ENCODE assay signal across 8 mouse cellular contexts in the genomic region with DNA sequence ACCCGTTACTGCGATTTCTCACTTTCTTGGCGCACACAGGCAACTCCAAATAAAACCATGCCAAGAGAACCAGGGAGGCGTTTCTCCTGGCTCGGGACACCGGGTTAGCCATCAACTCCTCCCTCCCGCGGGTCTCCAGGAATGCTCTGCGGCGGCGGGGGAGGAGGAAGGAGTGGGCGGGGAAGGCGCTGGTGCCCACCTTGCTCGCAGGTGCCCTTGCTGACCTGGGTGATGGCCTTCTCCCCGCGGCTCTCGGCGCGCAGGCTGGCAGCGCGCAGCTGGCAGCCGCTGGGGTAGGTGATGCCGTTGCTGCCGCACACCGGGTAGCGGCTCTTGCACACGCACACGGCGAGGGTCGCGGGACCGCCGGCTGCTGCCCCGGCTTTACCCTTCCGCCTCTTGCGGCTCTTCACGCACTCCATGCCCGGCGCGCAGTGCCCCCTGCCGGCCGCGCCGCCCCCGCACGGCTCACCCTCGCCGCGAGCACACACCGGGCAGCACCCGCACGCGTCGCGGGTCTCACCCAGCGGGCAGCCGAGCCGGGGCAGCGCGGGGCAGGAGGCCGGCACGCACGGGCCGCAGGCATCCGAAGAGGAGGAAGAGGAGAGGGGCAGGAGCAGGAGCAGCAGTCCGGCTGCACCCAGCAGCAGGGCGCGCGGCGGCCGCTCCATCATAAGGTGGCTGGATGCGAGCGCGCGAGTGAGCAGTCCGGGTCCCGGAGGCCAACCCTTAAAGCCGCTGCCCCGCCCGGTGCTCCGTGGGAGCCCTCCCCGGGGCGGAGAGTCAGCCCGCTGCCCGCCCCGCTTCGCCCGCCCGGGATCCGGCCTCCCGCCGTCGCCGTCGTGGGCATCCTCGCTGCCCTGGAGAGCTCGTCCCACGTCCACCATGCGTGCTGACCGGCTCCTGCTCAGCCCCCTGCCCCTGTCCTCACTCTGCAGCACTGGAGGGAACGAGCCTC. TPM values are rescaled to one million over a fixed set of nuclear protein-coding genes. Genes with fewer than 3 reads are reported as not detected.
DNase-seq lines count a peak whose midpoint lies in the region; ATAC-seq lines count a peak whose summit lies in the region.

A gene (minus strand): TSS at position 701 of the 958 bp plus-strand sequence.

- peak; percentile 89 for DNase-seq in NIH3T3 (ENCODE audit: low read depth)
- peak; percentile 24 to 36 for DNase-seq in cerebellum, postnatal 36 days
- DNase-seq in gastrocnemius, adult 18-20 months (ENCODE audit: low spot score) = peak; percentile 62
- DNase-seq in layer of hippocampus, postnatal 25 days (ENCODE audit: extremely low spot score in 1 of 2, low spot score in 1 of 2) = peak; percentile 28 to 54
- DNase-seq in lung, postnatal 10 days = peak; percentile 86
- peak; percentile 80 for DNase-seq in retina, embryonic 14.5 days (ENCODE audit: low spot score)
- DNase-seq in urinary bladder, adult 18-20 months (ENCODE audit: low spot score in 2 of 2) = peak; percentile 79 to 81

- H3K4me3 ChIP-seq in hindbrain, embryonic 13.5 days = peak within 1 kb of the TSS; percentile 62

- no peaks in the 10 kb centered on the region for H3K36me3 ChIP-seq in hindbrain, embryonic 13.5 days

- 0 out of 2 replicates have a peak within 1 kb of the TSS, but pooled peaks have one; percentile 1 for H3K27ac ChIP-seq in hindbrain, embryonic 13.5 days

- H3K4me2 ChIP-seq in hindbrain, embryonic 13.5 days = peak within 1 kb of the TSS; percentile 86

- H3K27me3 ChIP-seq in hindbrain, embryonic 13.5 days = peaks cover 33% of the 10 kb centered on the region

- H3K9me3 ChIP-seq in hindbrain, embryonic 13.5 days = no peaks in the 10 kb centered on the region

- H3K4me1 ChIP-seq in hindbrain, embryonic 13.5 days (replicated peaks) = peaks cover 9% of the 10 kb centered on the region

- peak; percentile 95 for ATAC-seq in hindbrain, embryonic 13.5 days (ENCODE audit: low FRiP score)

- 6% methylated on average over 77 of the region's 101 CpGs for WGBS in hindbrain, embryonic 13.5 days

- peak within 1 kb of the TSS; percentile 77 for H3K9ac ChIP-seq in hindbrain, embryonic 13.5 days

RNA-seq across cellular contexts. Expression of the gene that starts here (rescaled TPM):
- 10 to 100 TPM; 63.6 to 75.9 TPM for total RNA-seq in gastrocnemius, adult 18-20 months (2021)
- polyA plus RNA-seq in hindbrain, embryonic 13.5 days (2015; fragmentation: Nextera tagmentation; extraction: Ambion mirVana) = 54.4 and 59.4 TPM in 2 replicates
- total RNA-seq in layer of hippocampus, postnatal 25 days (2021) = 10 to 100 TPM; 31.2 to 33.6 TPM

Comparison
In these comparisons a context has a peak if more than half of its experiments do, and no peak if none do; other contexts are left out.
1. Peak in every context shown above with its lines: DNase-seq, ATAC-seq, H3K4me3 ChIP-seq and H3K27ac ChIP-seq.
2. DNase-seq: peak in every context shown above with its lines; median percentile 89 in NIH3T3; 86 in lung, postnatal 10 days; 80 in retina, embryonic 14.5 days; 80 in urinary bladder, adult 18-20 months; 62 in gastrocnemius, adult 18-20 months; 41 in layer of hippocampus, postnatal 25 days; 30 in cerebellum, postnatal 36 days.